Mouse (Mus musculus): Measurements from ENCODE around the gene Arfip2.

Arfip2 gene

DNA sequence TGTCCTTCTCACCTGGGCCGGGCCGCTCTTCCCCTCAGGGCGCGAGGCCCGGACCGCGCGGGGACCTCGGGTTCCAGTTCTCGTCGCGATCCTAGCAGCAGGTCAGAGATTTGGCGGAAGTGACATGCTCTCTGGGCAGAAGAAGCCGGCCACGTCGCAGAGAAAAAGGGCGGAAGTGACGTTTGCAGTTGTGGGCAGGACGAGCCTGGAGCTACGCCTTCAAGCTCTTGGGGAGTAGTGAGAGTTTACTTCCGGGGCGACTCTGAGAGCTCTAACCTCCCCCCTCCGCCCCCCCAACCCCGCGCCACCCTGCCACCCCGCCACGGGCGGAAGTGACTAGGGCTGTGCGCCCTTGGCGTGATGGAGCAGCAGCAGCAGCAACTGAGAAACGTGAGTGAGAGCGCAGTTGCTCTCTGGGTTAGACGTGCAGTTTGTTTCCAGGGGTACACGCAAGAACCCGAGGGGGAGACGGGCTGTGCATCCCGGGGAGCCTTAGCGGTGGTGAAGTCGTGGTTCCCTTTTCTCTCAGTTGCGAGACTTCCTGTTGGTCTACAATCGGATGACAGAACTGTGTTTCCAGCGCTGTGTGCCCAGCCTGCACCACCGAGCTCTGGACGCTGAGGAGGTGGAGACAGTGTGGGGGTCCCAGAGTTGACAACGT lies at the start of gene Arfip2, which contains the start of gene Gm45799:
Gene Arfip2 (minus strand): TSS at position 184 of the 661 bp plus-strand sequence.
Gene Gm45799 (plus strand): TSS at position 320 of the 661 bp plus-strand sequence.
- DNase-seq (ENCODE audit: low read depth, low spot score): peak; percentile 98

DNA sequence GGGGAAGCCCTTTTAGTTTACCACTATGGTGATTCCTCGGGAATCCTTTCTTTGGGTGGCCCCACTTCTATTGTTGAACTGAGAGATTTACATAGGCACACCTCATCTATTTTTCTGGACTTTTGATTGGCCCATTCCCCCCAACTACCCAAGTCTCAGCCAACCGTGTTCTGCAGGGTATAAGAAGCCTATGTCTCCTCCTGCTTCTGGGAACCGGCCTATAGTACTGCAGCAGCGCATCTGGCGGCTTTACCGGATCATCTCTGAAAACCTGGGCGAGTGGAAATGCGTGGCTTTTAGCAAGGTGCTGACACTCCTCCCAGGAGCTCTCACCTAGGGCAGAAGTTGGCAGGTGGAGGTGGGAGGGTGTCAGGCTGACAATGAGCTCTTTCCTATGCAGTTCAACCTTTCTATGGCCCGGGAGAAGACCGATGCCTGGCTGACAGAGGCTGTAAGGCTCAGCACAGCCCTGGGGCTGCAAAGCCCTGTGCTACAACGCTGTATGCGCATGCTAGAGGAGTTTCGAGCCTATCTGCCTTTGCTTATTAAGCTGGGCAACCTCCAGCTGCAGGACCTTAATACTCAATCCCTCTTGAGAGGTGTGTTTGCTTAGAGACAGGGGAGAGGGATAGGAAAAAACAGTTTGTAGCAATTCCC lies 45.5 kb upstream of the Arfip2 start:
- DNase-seq (ENCODE audit: low read depth, low spot score): peak; percentile 40

DNA sequence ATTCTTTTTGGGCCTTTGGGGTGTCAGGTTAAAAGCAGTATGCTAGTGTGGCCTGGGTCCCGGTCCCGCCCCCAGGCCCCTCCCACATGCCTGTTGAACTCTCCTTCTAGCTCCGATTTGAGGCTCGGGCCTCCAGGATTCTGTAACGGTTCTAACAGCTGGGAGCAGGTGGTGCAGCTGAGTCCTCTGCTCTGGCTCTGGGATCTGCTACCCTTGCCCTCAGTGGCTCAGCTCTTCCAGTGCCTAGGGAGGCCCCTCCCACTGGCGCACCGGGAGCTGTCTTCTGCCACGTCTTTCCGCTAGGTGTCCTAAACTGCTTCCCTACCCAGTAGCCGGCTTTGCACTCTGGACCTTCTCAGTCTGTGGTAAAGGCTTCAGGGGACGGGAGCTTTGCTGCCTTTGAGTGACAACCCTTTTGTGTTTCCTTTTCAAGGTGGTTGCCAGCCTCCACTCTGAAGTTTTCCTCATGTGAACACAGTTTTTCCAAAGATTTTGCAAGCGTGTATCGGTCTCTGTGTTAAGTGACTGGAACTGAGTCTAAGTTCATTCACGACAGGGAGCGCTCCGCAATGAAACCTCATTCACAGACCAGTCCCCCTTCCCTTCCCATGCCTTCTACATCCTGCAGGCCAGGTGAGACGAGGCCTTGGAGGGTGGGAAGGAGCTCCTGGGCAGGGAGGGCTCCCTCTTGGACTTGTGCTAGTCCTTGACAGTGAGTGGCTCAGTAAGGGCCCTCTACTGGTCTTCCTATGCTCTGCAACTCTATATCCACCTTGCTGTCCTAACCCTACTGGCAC lies 10.6 kb upstream of the Arfip2 start, which contains the start of gene Dnhd1:
Gene Dnhd1 (plus strand): TSS at position 189 of the 797 bp plus-strand sequence.
- peak; percentile 85 for DNase-seq (ENCODE audit: low read depth, low spot score)

DNA sequence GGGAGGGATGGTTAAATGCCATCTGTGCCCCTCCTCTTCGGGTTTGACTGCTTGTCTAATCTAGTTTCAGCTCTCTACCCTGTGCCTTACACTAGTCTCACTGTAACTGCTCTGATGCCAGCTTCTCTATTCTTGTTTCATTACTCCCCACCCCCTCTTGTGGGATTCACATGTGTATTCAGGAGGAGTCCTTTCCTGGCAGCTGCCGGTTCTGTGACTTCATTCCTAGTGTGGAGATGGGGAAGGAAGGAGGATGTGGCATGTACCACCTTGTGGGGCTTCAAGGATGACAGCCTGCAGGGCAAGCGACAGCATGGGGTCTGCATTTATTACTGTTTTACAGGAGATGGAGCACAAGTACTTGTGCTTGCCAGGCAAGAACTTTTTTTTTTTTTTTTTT lies 1.7 kb upstream of the Arfip2 start:
- DNase-seq (ENCODE audit: low read depth, low spot score): no peak

DNA sequence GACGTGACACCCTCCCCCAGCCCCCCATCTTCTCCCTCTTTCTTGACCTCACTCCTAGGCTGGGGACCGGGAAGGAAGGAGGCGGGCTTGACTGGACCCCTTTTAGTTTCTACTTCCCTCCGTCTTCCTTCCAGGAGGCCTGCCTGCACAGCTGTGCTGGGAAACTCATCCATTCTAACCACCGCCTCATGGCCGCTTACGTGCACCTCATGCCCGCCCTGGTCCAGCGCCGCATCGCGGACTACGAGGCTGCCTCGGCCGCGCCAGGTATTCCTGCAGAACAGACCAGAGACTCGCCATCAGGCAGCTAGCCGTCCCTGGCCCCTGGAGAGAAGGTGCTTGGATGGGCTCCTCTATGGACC lies 659 bp upstream of the Arfip2 start:
- no peak for DNase-seq (ENCODE audit: low read depth, low spot score)

DNA sequence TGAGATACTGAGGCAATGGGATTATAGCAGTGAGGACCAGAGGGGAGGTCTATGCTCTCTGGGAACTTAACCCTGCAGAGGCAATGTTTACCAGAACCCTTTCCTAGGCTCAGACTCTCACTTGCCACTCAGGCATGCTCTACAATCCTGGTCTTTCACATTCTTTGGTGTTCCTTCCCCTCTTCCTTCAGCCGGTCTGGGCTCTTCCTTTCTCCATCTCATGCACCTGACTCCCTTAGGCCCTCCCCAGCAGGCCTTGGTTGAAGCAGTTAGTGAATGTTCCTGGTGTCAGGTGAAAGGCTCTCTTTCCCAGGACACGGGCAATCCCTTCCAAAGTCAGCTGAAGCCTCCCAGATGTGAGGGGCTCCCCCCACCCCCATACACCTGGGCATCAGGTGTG lies 460 bp downstream of the Arfip2 start, which contains the start of gene Timm10b:
Gene Timm10b (plus strand): TSS at position 301 of the 400 bp plus-strand sequence.
- DNase-seq (ENCODE audit: low read depth, low spot score): no peak

DNA sequence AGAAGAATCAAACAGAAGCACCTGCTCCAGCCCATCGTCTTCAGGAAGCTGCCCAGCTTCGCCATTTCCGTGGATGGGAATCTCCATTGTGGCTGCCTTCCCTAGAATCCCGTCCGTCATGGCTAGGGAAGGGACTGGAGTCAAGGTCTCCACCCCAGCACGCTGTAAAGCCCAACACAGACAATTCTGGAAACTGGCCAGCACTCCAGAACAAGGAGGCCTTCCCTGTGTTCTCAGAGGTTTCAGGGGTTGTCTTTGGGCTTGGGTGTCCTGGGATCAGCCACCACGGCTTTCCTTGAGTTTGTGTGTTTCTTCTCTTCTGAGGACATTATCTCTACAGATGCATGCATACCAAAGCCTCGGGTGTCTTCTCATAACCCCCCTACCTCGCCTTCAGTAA lies 912 bp downstream of the Arfip2 start:
- DNase-seq (ENCODE audit: low read depth, low spot score): no peak

DNA sequence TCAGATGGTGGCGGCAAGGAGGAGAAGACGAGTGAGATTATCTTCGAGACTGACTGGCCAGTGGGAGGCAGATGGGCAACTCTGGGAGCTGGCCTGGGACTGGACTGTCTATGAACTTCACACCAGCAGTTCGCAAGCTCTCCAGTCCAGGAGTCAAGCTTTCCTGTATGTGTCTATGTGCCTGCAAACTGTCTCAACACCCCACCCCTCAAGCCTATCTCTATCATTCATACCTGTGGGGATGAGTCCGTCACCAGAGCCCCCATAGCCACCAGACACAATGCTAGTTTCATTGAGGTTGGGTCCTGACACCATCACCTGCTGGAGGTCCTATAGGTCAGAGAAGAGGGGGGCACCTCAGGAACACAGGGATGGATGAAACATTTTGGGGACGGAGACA lies 1.4 kb downstream of the Arfip2 start:
- DNase-seq (ENCODE audit: low read depth, low spot score): no peak

DNA sequence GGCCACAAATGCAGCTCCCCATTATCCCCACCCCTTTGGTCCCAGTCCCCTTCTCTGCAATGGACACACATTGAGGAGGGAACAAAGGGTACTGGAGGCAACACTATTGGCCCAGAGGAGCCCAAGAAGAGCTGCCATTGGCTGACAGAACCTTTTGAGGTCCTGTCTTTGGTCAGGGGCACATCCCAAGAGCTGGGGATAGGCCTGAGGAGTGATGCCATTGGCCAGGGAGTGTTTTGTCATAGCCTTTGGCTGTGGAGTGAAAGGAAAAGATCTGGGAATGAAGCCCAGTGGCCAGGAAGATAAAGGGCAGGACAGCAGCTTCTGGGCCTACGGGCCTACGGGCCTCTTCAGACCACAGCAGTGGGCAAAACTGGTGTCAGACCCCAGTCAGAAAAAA lies 4.5 kb downstream of the Arfip2 start:
- DNase-seq (ENCODE audit: low read depth, low spot score): no peak

DNA sequence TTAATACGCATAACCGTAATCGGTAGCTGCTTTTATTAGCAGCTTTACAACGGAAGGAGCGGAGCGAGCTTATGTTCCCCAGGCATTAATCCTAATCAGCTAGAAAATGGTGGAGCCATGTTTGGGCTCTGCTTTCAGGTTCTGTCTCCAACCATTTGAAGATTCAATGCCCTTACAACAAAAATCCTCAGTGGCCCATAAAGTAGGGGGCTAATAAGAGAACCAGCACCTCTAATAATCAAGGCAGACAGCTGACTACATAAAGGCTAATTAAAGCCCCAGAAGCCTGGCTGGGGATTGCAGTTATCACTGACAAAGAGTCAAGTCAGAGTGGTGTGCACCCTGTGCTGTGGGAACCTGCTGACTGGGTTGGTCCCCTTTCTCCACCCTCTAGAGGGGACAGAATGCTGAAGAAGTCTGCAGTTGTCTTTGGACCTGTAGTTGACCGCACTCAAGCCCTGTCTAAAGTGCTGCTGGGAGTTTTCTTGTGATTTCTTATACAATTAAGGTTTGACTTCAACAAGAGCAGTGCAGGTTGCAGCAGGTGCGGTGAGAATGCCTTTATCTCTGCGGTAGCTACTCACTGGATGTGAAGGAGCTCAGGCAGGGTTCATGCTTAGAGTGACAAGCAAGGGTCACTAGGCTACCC lies 5.8 kb downstream of the Arfip2 start:
- no peak for DNase-seq (ENCODE audit: low read depth, low spot score)

DNA sequence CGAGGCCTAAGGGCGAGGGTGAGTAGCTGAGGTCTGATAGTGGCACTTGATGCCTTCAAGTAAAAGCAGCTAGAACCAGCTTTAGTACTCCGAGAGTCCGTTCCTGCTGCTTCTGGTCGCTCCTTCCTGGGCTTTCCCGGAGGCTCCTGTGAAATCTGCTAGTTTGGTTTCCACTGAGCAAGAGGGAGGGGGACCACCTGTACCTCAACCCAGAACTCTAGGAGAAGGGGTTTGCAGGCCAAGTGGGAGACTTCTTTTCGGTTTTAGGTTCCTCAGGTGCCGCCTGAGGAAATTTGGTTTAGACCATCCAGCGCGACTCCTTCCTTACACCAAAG lies 6.4 kb downstream of the Arfip2 start:
- DNase-seq (ENCODE audit: low read depth, low spot score): no peak

DNA sequence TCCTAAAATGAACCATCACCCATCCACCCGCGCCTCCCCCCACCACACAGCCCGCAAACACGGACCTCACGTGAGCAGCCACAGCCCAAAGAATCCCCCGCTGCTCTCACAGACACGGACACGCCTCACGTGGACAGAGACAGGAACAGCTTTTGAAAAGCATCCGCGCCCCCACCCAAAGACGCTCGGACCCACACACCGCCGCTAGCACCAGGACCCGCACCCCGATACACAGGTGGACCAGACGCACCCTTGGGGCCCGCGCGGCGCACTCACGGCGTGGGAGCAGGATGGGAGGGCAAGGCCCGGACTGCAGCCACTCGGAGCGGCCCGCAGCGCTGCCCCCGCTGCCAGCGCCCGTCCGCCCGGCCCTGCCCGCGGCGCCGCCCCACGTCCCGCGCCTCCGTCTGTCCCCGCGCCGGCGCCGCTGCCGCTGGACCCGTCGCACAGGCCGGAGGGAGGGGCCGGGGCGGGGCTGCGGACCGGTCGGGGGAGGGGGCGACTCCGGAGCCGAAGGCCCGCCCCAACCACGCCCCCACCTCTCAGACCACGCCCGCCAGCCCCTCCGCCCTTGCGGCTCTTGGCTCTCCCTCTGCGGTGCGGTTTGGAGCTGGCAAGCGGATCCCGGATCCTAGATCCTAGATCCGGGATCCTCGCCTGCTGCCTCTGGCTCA lies 7.0 kb downstream of the Arfip2 start, which contains the start of gene Trim3:
Gene Trim3 (minus strand): TSS at position 445 of the 674 bp plus-strand sequence.
- peak; percentile 87 for DNase-seq (ENCODE audit: low read depth, low spot score)

DNA sequence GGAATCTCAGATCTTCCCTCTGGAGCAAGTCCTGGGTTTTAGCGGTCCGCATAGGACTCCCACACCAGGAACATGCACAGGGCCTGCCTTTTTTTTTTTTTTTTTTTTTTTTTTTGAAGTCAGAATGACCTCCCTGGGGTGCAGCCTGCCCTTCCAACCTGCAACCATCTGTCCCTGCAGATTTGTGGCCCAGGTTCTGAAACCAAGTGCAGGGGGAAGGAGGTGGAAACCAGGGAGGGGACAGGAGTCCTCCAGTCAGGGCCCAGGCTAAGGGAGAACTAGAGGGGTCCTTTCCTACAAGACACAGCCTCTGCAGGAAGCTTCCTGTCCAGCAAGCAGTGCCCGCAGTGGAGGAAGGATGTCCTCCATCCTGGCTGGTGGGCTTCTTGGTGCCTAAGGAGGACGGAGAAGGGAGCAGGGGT lies 7.7 kb downstream of the Arfip2 start:
- DNase-seq (ENCODE audit: low read depth, low spot score): no peak

DNA sequence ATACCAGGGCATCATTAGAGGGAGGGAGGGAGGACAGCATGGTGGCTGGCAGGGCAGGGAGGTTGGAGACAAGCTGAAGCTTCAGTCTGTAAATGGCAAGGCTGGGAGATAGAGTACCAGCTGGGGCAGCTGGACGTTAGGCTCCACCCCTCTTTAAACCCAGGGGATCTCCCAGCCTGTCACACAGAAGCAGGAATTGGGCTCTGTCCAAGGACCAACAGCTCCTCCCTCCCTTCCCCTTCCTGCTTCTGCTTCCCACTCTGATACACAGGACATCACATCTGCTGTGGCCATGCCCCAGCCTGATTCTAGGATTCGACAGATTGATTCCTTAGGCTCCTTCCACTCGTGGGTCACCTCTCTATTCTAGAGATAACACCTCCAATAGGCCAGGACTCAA lies 11.6 kb downstream of the Arfip2 start:
- DNase-seq (ENCODE audit: low read depth, low spot score): peak; percentile 32

DNA sequence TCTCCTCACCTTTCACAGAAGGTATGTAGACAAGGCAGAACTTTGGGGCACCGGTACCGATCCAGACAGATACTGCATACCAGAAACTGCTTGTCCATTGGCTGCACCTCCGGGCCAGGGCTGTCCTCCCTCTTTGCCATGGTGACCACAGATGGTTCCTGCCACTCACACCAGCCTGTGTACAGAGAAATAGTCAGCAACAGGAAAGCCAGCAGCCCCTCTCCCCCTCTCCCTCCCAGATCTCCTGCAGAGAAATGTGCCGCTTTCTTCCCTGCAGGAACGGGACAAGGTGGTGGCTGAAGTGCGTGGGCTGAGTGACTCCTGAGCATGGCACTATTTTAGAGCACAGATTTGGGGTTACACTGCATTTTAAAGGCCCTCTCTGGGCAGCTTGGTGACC lies 14.8 kb downstream of the Arfip2 start:
- no peak for DNase-seq (ENCODE audit: low read depth, low spot score)

DNA sequence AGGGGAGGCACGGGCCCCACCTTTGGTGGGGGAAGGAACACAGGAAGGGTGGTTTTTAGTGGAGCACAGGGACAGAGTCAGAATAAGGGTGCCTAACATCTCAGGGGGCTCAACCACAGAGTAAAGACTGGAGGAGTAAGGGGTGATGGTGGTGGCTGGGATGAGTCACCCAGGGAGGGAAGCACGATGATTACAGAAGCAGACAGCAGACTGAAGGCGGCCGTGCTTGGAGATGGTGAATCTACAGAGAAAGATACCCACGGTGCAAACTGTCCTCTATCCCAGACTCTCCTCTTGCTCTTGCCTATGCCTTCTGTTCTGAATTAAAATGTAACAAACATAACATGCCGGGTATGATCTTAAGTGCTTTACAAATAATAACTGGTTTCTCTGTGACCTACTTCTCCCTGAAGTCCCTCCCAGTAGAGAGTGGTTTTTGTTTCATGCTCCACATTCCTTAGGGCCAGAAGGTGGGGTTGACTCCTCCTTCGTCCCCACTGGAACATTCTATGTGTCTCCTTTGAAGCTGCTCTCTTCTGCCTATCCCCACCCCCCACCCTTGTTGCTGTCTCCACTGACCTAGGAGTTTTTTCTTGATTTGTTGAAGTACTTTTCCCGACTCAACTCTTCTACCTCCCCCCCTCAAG lies 18.4 kb downstream of the Arfip2 start:
- no peak for DNase-seq (ENCODE audit: low read depth, low spot score)

DNA sequence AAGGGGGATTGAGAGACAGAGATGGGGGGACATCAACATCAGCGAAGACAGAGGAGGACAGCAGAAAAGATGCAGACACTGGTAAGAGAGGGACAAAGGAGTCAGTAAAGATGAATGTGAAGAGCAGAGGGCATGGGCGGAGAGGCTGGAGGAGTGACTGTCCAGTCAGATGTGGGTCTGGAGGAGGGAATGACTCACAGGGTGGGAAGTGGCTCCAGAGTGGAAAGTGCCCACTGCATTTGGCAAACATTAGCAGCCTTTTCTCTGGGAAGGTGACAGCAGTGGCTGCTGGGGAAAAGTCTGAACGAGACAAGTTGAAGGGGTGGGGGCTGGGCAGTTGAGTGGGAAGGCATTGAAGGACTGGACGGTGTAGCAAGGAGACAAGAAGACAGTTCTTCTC lies 19.2 kb downstream of the Arfip2 start:
- no peak for DNase-seq (ENCODE audit: low read depth, low spot score)

DNA sequence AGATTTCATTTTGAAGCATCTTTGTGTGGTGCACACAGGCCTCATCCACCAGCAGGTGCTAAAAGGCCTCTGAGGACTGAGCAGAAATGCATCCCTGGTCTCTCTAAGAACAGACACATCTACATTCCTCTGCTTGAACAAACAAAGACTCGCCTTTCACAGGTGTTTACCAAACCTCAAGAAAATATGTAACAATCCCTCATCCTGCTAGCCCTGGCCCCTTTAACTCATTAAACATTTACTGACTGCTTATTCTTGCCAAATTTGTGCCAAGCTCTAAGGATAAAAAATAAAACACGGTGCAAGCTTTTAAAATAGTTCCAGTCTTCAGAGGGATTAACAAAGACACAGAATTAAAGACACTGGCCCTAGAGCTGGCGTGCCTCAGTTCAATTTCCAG lies 20.5 kb downstream of the Arfip2 start:
- DNase-seq (ENCODE audit: low read depth, low spot score): no peak

DNA sequence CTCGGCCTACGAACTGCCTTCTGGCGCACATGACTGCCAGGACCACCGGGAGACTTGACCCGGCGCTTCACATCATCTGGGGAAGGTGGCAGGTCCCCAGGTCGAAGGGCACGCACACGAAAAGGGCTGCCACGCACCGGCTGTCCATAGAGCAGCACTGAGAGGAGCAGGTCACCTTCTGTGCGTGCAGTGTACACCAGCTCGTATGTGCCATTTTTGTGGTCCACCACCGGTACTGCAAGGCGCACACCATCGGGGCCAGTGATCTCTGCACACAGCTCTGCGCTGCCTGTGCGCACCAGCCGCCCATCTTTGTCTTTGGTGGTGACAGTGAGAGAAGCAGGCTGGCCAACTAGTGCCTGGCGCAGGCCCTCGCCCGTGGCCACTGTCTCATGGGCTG lies 22.4 kb downstream of the Arfip2 start:
- DNase-seq (ENCODE audit: low read depth, low spot score): no peak

DNA sequence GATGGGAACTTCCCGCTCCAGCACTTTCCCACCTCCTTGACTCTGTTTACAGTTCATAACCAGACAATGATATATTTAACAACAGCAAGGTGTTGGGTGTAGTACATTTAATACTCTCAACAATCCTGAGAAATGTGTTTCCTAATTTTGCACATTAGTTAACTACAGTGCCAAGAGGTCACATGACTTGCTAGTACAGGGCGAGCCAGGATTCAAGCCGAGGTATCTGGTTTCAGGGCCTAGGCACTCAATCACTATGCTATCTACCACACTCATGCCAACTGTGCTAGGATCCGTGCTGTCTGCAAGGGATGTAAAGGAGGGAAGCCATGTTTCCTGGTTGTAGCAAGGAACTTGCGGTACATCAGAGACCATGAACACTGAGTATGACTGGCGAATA lies 23.7 kb downstream of the Arfip2 start:
- no peak for DNase-seq (ENCODE audit: low read depth, low spot score)

DNA sequence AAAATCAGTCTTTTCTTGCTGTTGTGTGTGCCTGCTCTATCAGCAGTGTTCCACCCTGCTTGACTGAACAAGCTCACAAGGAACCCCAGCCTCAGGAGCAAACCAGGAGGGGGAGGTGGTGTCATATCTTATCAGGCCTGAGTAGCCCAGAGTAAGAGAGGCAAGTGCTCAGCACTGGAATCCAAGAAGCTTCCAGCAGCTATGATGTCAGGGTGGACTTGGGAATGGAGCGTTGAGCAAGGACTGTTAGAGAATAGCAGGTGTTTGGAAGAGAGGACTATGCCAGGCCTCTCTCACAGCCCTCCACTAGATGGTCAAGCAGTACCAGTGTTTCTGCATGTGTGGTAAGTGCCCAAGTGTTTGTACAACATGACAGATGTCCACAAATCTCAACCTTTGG lies 24.5 kb downstream of the Arfip2 start:
- no peak for DNase-seq (ENCODE audit: low read depth, low spot score)

All from mesoderm, embryonic 11.5 days (tissue).